Mouse (Mus musculus) embryonic facial prominence, embryonic 13.5 days (tissue): ENCODE measurements around the gene Madcam1. TPM values are rescaled to one million over a fixed set of nuclear protein-coding genes. Genes with fewer than 3 reads are reported as not detected.

Experiments used
- ATAC-seq: fragments of 200-750 bp; cut with Nextera tagmentation; 2 replicates; pipeline ENCODE4 v1.8.0; 2017; ENCODE audit warnings: low read depth; ENCODE audit not compliant: insufficient number of reproducible peaks, insufficient read depth, low FRiP score, low TSS enrichment
- H3K27ac ChIP-seq: fragments of 300-500 bp; sonication (generic); 2 replicates; pipeline ENCODE4 v1.5.1; 2015; ENCODE audit warnings: moderate library complexity, mild to moderate bottlenecking, inconsistent platforms
- H3K27me3 ChIP-seq: fragments of 300-500 bp; sonication (generic); 2 replicates; pipeline ENCODE4 v1.6.1; 2015; ENCODE audit warnings: mild to moderate bottlenecking, inconsistent platforms
- H3K36me3 ChIP-seq: fragments of 300-500 bp; sonication (generic); 2 replicates; pipeline ENCODE4 v1.6.1; 2015; ENCODE audit warnings: mild to moderate bottlenecking, inconsistent platforms
- H3K4me1 ChIP-seq: fragments of 300-500 bp; sonication (generic); 2 replicates; pipeline ENCODE4 v1.6.1; 2015; ENCODE audit warnings: inconsistent platforms
- H3K4me2 ChIP-seq: fragments of 300-500 bp; sonication (generic); 2 replicates; pipeline ENCODE4 v1.6.1; 2015; ENCODE audit warnings: moderate library complexity, mild to moderate bottlenecking, inconsistent platforms
- H3K4me3 ChIP-seq: fragments of 300-500 bp; sonication (generic); 2 replicates; pipeline ENCODE4 v1.5.1; 2015; ENCODE audit warnings: mild to moderate bottlenecking, inconsistent platforms
- H3K9ac ChIP-seq: fragments of 300-500 bp; sonication (generic); 2 replicates; pipeline ENCODE4 v1.6.1; 2015; ENCODE audit warnings: mild to moderate bottlenecking, inconsistent platforms
- H3K9me3 ChIP-seq: fragments of 300-500 bp; sonication (generic); 2 replicates; pipeline ENCODE4 v1.6.1; 2016; ENCODE audit warnings: inconsistent platforms
- WGBS: fragments of 180-500 bp; shearing (Covaris S2); methylation state at CpG from one replicate; pipeline ENCODE4 v1.1.7; 2015; ENCODE audit warnings: mixed read lengths; 5-methylcytosine and 5-hydroxymethylcytosine counted together
- polyA plus RNA-seq: library from polyadenylated mRNA; unstranded; fragments of >200 nt; fragmentation: Nextera tagmentation; extraction: Ambion mirVana; gene quantifications from 2 replicates; pipeline ENCODE4 v1.2.1, GENCODE M21; 2015

Madcam1 gene
- polyA plus RNA-seq, 1 experiment from 2014 or later, result 11.3 TPM

DNA sequence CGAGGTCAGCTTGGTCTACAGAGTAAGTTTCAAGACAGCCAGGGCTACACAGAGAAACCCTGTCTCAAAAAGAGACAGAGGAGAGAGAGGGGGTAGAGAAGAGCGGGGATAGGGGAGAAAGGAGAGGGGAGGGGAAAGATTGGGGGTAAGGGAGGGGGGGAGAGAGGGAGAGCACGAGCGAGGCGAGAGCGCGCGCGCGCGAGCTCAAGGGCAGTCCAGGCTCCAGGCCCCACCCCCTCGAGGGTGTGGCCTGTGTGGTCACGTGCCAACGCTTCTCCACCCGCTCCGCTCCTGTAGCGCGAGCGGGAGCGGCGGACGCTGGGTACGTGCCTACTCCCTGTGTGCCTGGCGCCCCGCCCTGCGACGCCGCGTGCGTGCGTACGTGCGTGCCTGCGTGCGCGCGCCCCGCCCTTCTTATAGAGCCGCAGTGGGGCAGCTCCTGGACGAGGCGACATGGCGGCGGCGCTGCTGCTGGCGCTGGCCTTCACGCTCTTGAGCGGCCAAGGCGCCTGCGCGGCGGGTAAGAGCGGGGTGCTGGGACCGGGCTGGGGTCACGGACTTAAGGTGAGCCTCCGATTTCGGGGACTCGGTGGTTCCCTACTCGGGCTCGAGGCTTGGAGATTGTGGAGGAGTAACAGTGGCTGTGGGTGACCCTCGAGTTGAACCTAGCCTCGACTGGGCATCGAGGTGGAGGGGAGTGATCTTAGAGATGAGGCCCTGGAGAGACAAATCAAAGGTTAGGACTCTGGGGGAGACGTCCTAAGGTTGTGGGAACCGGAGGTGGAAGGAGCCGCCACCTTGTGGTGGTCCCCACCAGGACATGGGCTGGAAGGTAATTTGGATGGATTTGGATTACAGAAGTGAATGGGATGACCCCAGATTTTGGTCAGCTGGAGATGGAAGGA lies 40.0 kb downstream of the Madcam1 start, which contains the start of gene Bsg:
Gene Bsg, plus strand, starts transcription at position 427 of the 905 bp plus-strand sequence.
- H3K27ac ChIP-seq, result peak within 1 kb of the TSS; percentile 83
- peaks cover 29% of the 10 kb centered on the region for H3K36me3 ChIP-seq
- peak within 1 kb of the TSS; percentile 79 for H3K4me3 ChIP-seq
- peaks cover 36% of the 10 kb centered on the region for H3K4me1 ChIP-seq
- H3K9me3 ChIP-seq, result no peaks in the 10 kb centered on the region
- ATAC-seq, result peak; percentile 95
- H3K9ac ChIP-seq, result peak within 1 kb of the TSS; percentile 93
- no peaks in the 10 kb centered on the region for H3K27me3 ChIP-seq
- under 1% methylated on average over 65 of the region's 65 CpGs for WGBS
- H3K4me2 ChIP-seq, result peak within 1 kb of the TSS; percentile 99

DNA sequence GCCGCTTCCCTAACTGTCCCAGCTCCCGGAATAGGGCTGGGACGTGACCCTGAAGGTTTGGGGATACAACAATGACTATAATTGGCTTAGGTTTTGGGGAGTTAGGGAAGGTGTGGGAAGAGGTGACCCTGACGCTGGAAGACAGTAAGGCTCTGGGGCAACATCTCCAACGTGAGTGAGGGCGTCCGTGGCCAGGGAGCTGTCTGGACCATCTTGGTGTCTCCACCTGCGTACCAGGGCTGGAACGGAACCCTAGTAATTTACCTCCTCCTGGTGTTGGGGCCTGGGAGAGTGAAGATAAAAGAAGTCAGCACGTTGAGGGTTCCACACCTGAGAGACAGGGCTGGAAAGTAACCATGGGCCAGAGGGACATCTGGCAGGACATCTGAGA lies 40.6 kb downstream of the Madcam1 start:
- Histone ChIP-seq H3K27ac (peak overlapping the region; percentile 83), H3K36me3 (peaks cover 36% of the 10 kb centered on the region), H3K4me2 (peak overlapping the region; percentile 99), H3K9me3 (no peaks in the 10 kb centered on the region), H3K9ac (peak overlapping the region; percentile 93), H3K27me3 (no peaks in the 10 kb centered on the region), H3K4me1 (peaks cover 36% of the 10 kb centered on the region), H3K4me3 (peak overlapping the region; percentile 79)
- no peak for ATAC-seq
- WGBS, result 4% methylated on average over 10 of the region's 10 CpGs

DNA sequence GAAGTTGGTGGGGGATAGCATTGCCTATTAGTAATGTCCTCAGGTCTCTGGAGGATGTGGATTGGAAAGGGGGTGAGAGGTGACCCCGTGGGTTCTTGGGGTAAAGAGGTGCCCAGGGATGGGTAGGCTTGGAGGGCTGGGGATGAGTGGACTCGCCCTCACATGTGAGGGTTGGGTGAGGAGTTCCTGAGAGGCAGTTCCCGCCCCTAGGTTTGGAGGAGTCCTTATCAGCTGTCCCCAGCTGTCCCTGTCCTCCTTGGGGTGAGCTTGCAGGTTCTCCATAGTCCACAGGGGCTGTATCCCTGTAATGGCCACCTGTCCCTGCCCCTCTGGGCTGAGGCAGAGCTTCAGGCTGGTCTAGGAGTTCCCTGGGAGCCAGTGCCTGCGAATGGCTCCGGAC lies 41.6 kb downstream of the Madcam1 start:
- Histone ChIP-seq H3K27ac (no peak overlapping the region), H3K4me1 (peaks cover 33% of the 10 kb centered on the region), H3K27me3 (no peaks in the 10 kb centered on the region), H3K4me2 (peak overlapping the region; percentile 99), H3K4me3 (peak overlapping the region; percentile 79), H3K9ac (peak overlapping the region; percentile 93), H3K36me3 (peaks cover 46% of the 10 kb centered on the region), H3K9me3 (no peaks in the 10 kb centered on the region)
- 85% methylated on average over 5 of the region's 5 CpGs for WGBS
- ATAC-seq, result no peak

DNA sequence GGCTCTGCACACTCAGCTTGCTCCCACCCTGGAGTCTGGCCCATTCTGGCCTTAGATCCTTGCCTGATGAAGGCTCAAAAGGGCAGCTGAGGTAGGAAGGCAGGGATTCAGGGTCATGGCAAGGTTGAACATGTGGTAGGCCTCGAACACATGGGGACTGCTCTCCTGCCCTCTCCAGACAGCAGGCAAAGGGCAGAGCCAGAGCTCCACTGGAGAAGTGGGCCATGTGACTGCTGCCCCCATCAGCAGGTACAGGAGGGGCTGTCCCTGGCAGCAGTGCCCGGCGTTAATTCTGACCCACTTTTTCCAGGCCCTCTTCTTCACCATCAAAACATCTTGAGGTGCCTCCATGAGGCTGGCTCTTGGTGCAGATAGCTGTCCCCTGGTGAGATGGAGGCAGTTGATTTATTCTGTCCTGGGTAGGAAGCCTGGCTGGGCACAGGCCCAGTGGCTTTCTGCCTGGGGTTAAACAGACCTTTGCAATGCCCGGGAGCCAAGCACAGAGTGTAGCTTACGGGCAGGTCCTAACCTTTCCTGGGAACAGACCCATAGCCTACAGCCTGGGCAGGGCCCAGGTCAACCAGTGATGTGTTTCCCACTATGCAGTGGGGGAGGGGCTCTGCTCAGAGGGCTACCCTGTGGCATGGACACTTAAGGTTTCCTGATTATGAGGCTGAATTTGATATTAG lies 42.2 kb downstream of the Madcam1 start:
- peaks cover 52% of the 10 kb centered on the region for H3K36me3 ChIP-seq
- ATAC-seq, result no peak
- H3K4me1 ChIP-seq, result peaks cover 29% of the 10 kb centered on the region
- H3K4me3 ChIP-seq, result peak overlapping the region; percentile 79; the same call in 1 of the 2 replicates
- peak overlapping the region; percentile 93 for H3K9ac ChIP-seq
- no peaks in the 10 kb centered on the region for H3K9me3 ChIP-seq
- 87% methylated on average over 5 of the region's 5 CpGs for WGBS
- no peaks in the 10 kb centered on the region for H3K27me3 ChIP-seq
- no peak overlapping the region for H3K27ac ChIP-seq
- peak overlapping the region; percentile 99 for H3K4me2 ChIP-seq

DNA sequence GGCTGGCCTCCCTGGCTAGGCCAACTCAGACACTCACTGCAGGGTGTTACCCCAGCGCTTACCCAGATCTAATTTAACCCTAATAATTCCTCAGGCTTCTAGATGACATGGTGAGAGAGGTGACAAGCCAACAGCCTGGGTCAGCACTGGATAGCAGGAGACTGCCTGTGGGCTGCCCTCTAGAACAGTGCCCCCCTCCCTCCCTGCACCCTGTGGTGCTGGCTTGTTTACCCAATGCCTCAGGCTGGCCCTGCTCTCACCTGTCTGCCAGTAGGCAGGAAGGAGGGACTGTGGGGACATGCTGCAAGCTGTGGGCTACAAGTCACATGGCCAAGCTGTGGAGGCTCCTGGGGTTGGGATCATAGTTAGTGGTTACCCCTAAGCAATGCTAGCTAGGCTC lies 42.8 kb downstream of the Madcam1 start:
- H3K27me3 ChIP-seq, result no peaks in the 10 kb centered on the region
- no peak for ATAC-seq
- H3K4me1 ChIP-seq, result peaks cover 29% of the 10 kb centered on the region
- 85% methylated on average over 1 of the region's 1 CpGs for WGBS
- no peaks in the 10 kb centered on the region for H3K9me3 ChIP-seq
- H3K4me3 ChIP-seq, result no peak overlapping the region
- no peak overlapping the region for H3K27ac ChIP-seq
- peak overlapping the region; percentile 93; the same call in 1 of the 2 replicates for H3K9ac ChIP-seq
- H3K36me3 ChIP-seq, result peaks cover 58% of the 10 kb centered on the region
- H3K4me2 ChIP-seq, result 0 out of 2 replicates have a peak overlapping the region, but pooled peaks have one; percentile 9

DNA sequence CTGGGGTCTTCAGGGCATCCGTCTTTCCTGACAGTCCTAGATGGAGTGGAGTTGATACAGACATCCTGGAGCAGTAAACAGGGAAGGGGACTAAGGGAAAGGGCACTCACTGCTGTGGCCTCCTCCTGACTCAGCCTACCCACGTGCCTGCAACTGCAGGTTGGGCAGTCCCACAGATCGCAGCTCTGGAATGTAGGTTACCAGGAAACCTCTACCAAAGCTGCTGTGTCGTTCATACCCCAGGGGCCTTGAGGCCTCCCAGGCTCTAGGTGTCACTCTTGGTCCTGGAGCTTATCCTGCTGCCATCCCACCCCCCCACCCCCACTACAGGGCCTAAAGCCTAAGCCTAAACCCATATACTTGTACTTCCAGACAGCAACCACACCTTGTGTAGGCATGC lies 43.4 kb downstream of the Madcam1 start:
- Histone ChIP-seq H3K36me3 (peaks cover 58% of the 10 kb centered on the region), H3K9ac (no peak overlapping the region), H3K4me1 (peaks cover 29% of the 10 kb centered on the region), H3K9me3 (no peaks in the 10 kb centered on the region), H3K27ac (no peak overlapping the region), H3K4me2 (no peak overlapping the region), H3K4me3 (no peak overlapping the region), H3K27me3 (no peaks in the 10 kb centered on the region)
- WGBS, result 62% methylated on average over 4 of the region's 4 CpGs
- ATAC-seq, result no peak

DNA sequence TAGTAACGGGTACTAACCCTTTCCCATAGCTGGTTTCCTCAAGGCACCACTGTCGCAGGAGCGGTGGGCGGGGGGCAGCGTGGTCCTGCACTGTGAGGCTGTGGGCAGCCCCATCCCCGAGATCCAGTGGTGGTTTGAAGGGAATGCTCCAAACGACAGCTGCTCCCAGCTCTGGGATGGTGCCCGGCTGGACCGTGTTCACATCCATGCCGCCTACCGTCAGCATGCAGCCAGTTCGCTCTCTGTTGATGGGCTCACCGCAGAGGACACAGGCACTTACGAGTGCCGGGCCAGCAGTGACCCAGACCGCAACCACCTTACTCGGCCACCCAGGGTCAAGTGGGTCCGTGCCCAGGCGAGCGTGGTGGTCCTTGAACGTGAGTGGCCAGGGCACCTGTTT lies 44.3 kb downstream of the Madcam1 start:
- H3K36me3 ChIP-seq, result peaks cover 58% of the 10 kb centered on the region
- 0 out of 2 replicates have a peak overlapping the region, but pooled peaks have one; percentile 16 for H3K9ac ChIP-seq
- H3K9me3 ChIP-seq, result no peaks in the 10 kb centered on the region
- peaks cover 4% of the 10 kb centered on the region; the same call in 1 of the 2 replicates for H3K27me3 ChIP-seq
- H3K4me1 ChIP-seq, result peaks cover 29% of the 10 kb centered on the region
- H3K27ac ChIP-seq, result no peak overlapping the region
- H3K4me3 ChIP-seq, result no peak overlapping the region
- ATAC-seq, result no peak
- H3K4me2 ChIP-seq, result no peak overlapping the region
- WGBS, result 86% methylated on average over 21 of the region's 21 CpGs

DNA sequence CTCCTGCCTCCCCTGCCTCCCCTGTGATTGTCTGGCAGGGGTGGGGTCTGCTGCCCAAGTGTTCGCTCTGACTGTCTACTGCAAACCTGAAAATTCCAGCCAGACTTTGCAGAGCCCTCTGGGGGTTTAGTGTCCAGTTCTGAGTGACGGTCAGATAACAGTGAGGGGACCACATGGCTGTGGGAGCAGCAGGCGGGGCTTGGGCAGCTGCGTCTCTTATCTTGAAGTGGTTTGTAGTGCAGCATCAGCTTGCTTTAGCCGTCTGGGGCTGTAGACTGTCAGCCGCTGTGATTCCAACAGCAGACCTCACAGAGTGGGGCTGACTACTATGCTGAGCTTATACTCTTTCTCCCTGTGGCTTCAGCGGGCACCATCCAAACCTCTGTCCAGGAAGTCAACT lies 44.9 kb downstream of the Madcam1 start:
- H3K36me3 ChIP-seq, result peaks cover 58% of the 10 kb centered on the region

DNA sequence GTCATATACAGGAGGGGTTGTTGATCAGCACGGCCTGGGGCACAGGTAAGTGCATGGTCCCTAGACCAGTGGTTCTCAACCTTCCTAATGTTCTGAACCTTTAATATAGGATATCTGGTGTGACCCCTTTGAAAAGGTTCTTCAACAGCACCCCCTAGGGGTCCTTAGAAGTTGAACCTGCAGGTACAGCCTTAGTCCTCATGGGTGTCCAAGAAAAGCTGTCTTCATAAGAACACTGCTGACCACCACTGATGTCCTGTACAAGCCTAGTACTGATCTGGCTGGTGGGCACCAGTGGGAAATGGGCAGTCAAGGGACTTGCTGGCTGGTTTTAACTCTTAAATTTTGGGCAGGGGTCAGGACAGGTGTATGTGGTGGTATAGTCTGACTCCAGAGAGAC lies 47.7 kb downstream of the Madcam1 start:
- no peak overlapping the region for H3K4me3 ChIP-seq
- peak; percentile 12; the same call in 1 of the 2 replicates for ATAC-seq
- no peak overlapping the region for H3K27ac ChIP-seq
- peaks cover 49% of the 10 kb centered on the region for H3K36me3 ChIP-seq
- no peaks in the 10 kb centered on the region for H3K9me3 ChIP-seq
- peaks cover 37% of the 10 kb centered on the region for H3K27me3 ChIP-seq
- no peak overlapping the region for H3K4me2 ChIP-seq
- peaks cover 16% of the 10 kb centered on the region for H3K4me1 ChIP-seq
- 77% methylated on average over 1 of the region's 1 CpGs for WGBS
- no peak overlapping the region for H3K9ac ChIP-seq

More for the DNA sequence above, 44.9 kb downstream of the Madcam1 start:
- no peak overlapping the region for H3K4me3 ChIP-seq
- peaks cover 29% of the 10 kb centered on the region for H3K4me1 ChIP-seq
- no peaks in the 10 kb centered on the region for H3K9me3 ChIP-seq
- WGBS, result 78% methylated on average over 7 of the region's 7 CpGs
- ATAC-seq, result no peak
- H3K27me3 ChIP-seq, result peaks cover 10% of the 10 kb centered on the region
- H3K9ac ChIP-seq, result 0 out of 2 replicates have a peak overlapping the region, but pooled peaks have one; percentile 16
- no peak overlapping the region for H3K27ac ChIP-seq
- H3K4me2 ChIP-seq, result no peak overlapping the region

DNA sequence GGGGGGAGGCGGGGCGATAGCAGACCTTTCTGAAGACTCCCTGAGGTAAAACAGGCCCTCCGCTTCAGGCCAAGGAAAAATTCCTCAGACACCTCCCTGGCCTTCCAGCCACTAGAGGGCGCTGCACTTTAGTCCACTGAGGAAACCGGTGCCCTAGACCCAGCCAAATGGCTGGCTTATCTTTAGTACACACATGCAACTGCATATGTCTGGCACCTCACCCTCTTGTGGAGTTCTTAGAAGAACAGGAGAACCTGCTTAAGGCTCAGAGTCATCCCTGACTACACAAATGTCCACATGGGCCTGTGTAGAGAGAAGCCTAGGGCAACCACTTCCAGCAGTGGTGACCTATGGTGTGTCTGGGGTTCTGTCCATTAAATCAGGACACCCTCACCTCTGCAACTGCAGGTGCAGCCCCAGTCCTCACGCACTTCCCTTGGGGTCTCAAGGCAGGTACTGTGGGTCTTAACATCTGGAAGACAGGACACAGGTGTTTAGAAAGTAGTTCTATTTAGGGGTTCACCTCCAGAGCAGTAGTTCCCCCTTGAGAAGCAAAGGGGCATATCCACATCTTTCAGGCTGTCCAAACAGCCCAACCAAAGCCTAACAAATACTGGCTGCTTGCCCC lies 48.3 kb downstream of the Madcam1 start:
- no peak overlapping the region for H3K27ac ChIP-seq
- no peak overlapping the region for H3K9ac ChIP-seq
- WGBS, result 16% methylated on average over 4 of the region's 6 CpGs
- no peak overlapping the region for H3K4me3 ChIP-seq
- no peak for ATAC-seq
- H3K9me3 ChIP-seq, result no peaks in the 10 kb centered on the region
- no peak overlapping the region for H3K4me2 ChIP-seq
- peaks cover 43% of the 10 kb centered on the region for H3K27me3 ChIP-seq
- H3K36me3 ChIP-seq, result peaks cover 43% of the 10 kb centered on the region
- H3K4me1 ChIP-seq, result peaks cover 16% of the 10 kb centered on the region

DNA sequence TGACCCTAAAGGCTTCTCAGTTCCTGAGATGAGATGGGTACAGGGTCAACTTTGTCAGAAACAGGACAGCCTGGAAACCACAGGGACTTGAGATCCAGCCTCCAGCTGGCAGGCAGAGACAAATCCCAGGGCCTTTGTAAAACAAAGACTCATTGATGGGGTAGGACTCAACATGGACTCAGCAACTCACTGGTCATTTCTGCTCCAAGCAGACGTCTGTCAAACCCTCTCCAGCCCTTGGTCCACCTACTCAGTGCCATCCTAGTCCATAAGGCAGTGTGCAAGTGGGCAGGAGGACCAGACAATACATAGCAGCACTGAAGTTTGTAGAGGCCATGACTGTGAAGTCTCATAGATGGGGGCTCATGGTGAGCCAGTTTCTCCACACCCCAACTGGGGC lies 48.8 kb downstream of the Madcam1 start:
- no peak for ATAC-seq

More for the DNA sequence above, 48.8 kb downstream of the Madcam1 start:
- Histone ChIP-seq H3K9me3 (no peaks in the 10 kb centered on the region), H3K4me3 (no peak overlapping the region), H3K36me3 (peaks cover 39% of the 10 kb centered on the region), H3K4me2 (no peak overlapping the region), H3K27ac (no peak overlapping the region), H3K4me1 (peaks cover 17% of the 10 kb centered on the region), H3K9ac (no peak overlapping the region), H3K27me3 (peaks cover 49% of the 10 kb centered on the region)
- 15% methylated on average over 1 of the region's 1 CpGs for WGBS
